Mouse (Mus musculus) kidney, postnatal 4 days (tissue): Measurements from ENCODE around the gene Enpp3.
"Not testable (repeated sequence)": the region's sequence is repeated elsewhere in the genome, so short reads cannot be mapped to it uniquely, and the experiment has no call there.

Experiments
- DNase-seq, 2 experiments: peaks; one replicate each; pipeline ENCODE4 v3.0.0; 2021; ENCODE audit warnings: mixed read lengths in 2 of 2

The Enpp3 gene

DNA sequence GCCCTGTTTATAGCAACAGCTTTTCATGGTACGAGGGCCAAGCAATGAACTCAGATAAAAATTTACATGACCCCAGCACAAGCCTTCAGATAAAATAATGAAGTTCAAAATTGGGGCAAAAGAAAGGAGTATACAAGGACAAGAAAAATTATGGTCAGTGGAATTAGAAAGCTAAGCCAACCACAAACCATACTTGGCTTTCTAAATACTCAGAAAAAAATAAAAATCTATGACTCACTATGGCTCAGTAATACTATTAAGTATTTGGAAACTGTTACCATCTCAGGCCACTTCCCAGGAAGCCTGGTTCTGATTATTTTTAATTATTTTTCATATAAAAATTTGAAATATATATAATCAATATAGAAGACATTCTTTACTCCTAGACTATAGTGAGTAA, 19.8 kb downstream of the Enpp3 start:
- DNase-seq: no peak

- no peak for DNase-seq
These were observed 20.5 kb downstream of the Enpp3 start for GRCm38 (mm10) chr10:24821990-24822676.

GRCm38 (mm10) chr10:24819526-24819925, 23.1 kb downstream of the Enpp3 start:
- no peak for DNase-seq

- peak; percentile 17 to 38 for DNase-seq
These were observed 32.0 kb downstream of the Enpp3 start for GRCm38 (mm10) chr10:24810639-24811038.

- no peak for DNase-seq
These were observed 35.9 kb downstream of the Enpp3 start for GRCm38 (mm10) chr10:24806756-24807155.

DNA sequence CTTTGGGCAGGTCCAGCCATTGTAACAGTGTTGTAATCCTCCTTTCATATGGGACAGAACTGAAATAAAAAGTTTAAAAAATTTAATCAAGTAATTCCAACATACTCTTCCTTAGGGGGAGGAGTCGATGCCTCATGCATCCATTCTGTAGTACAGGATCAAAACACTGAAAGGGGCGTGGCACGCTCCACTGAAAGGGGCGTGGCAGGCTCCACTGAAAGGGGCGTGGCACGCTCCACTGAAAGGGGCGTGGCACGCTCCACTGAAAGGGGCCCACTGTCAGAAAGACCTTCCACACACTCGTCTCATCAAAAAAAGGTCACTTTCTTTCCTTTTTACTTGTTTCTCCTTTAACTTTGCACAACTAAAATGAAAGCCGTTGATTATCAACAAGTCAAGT, 36.7 kb downstream of the Enpp3 start:
- no peak for DNase-seq

- DNase-seq: no peak
These were observed 37.5 kb downstream of the Enpp3 start for GRCm38 (mm10) chr10:24805173-24805572.

GRCm38 (mm10) chr10:24802742-24803244, 39.8 kb downstream of the Enpp3 start:
- not testable (repeated sequence) for DNase-seq

GRCm38 (mm10) chr10:24801796-24802195, 40.8 kb downstream of the Enpp3 start:
- no peak for DNase-seq

DNA sequence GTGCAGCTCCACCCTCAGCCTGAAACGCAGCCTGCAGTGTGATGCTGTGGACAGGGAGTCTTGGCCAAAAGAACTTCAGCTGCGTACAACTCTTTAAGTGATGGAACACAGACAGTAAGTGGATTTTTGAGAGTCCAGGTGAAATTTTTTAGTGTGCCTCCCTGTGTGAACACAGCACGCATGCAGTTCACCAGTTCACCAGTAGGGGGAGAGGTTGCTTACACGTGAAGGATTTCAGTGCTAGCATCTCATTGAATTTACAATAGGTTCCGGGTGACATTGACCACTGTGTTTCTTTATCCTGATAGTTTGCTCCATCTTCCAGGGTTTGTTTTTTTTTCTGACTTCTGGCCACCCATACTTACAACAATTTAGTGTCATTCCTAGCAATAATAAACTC, 45.4 kb downstream of the Enpp3 start:
- DNase-seq: peak; percentile 86 to 88

DNA sequence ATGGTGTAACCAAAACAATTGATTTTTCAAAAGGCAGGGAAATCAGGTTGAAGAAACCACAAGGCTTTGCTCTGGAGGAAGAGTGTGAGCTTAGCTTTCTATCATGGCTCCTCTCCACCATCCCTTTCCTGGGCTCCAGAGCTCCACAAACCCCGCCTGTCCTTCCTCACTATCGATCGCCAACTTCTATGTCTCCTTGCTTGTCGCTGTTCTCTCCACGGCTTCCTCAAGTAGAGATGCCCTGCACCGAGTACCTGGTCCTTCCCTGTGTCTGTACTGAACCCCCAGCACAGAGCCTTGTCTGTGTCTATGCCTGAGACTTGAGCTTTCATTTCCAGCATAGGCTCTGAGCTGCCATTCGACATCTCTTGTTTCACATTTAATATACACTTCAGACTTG, 49.9 kb downstream of the Enpp3 start:
- DNase-seq: no peak

DNA sequence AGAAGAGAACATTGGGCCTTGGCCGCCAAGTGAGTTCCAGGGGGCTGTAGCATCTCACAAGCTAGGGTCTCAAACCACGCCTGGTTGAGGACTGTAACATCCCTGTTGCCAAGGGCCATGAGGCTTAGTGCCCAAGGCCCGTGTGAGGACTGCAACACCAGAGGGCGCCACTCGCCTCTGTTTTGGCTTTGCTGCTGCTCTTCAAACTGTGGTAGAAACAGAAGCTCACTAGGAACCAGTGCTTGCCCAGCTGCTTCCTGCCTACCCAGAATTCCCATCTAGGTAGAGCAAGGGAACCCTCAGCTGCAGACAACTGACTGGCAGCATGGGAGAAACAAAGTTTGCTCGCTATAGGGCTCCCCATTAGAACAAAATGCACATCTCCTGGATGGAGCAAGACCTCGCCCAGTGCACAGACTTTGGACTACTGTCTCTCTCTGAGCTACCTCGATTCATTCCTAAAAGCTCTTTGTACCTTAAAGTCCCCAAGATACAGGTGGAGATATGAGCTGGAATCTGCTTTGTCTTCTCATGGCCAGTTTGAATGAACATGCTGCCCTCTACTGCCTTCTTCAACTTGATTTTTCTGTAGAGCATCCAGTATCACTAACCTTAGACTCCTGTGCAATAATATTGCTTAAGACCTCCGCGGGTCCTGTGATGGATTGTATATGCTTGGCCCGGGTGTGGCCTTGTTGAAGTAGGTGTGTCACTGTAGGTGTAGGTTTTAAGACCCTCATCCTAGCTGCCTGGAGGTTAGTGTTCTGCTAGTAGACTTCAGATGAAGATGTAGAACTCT, 52.7 kb downstream of the Enpp3 start:
- DNase-seq: peak; percentile 82 to 84

DNA sequence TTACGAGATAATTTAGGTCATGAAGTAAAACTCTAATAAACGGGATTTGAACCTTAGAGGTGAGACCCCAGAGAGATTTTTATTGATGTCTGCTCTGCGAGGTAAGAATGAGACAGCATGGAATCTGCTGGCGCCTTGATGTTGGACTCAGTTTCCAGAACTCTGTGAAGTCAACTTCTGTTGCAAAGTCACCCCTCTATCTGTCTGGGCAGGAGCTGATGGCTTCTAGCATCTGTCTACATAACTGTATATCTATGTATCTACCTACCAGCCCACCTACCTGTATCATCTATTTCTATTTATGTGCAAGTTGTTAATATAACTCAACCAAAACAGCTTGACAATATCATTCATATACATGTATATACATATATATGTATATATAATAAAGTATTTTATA, 57.3 kb downstream of the Enpp3 start:
- DNase-seq: no peak

GRCm38 (mm10) chr10:24784624-24785276, 57.9 kb downstream of the Enpp3 start:
- DNase-seq: no peak

GRCm38 (mm10) chr10:24783946-24784345, 58.7 kb downstream of the Enpp3 start:
- DNase-seq: no peak

GRCm38 (mm10) chr10:24778643-24779020, 64.0 kb downstream of the Enpp3 start:
- peak in 1 of 2 experiments; percentile 62 for DNase-seq

DNA sequence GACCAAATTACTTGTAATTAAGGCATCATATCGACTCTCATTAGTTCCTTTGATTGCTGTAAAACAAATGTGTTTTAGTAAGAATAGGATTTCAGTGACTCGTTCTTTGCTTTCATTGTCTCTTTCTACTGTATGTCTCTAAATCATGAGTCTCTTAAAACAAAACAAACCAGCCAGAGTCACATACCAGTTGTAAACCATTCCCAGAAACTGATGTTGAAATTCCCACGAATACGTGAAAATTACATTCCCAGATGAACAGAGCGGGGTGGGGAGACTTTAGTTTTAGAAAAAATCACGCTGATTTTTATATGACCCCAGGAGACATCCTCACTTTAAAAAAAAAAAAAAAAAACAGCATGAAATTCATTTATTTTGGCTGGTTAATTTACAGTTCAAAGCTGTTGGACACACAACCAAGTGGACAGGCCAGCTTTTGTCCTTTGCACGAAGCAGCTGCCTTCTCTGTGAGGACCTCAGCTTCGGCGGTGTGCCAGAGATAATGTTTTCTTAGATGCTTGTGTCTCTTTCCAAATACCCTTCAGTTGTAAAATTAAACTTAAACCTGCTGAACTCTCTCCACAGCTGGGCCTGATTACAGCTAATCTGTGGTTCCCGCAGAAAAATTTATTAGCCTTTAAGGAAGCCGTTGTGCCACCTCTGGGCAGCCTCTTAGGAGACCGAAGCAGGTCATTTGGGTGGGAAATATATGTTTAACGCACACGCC, 64.5 kb downstream of the Enpp3 start:
- DNase-seq: peak; percentile 79 to 88

DNA sequence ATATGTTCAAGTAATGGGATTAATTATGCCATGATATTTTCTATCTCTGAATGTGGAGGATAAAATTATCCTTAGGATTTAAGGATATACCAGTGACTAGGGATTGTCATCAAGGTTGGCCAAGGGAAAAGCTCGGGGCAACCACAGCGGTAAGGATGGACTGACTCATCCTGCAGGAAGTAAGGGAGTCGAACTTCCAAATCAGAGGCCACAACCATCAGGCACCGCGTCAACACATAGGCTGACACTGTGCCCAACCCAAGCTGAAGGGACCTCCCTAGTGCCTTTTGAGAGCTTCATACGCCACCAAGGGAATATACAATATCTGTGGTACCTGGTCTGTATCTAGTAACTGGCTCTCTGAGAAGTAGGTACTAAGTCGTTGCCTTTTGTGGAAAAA, 73.1 kb downstream of the Enpp3 start:
- DNase-seq: no peak

DNA sequence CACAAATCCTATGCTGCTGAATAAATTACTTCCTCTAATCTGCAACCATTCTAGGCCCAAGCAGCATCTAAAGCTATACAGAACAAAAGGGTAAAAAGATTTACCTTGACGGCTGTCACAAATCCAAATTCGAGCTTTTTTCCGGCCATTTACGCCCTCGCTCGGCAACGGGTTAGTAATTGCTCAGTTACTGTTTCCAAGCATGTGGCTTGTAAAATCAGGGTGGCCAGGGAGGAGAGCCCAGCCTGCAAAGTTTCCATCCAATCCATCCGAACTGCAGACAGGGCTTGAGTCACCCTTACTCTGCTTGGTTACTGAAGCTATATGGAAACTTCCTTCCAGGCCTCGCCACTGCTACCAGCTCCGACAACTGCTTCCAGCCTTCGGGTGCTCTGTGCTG, 74.9 kb downstream of the Enpp3 start:
- DNase-seq: no peak

- no peak for DNase-seq
These were observed 76.6 kb downstream of the Enpp3 start for GRCm38 (mm10) chr10:24766061-24766460.

GRCm38 (mm10) chr10:24765151-24765755, 77.4 kb downstream of the Enpp3 start:
- DNase-seq: no peak

- DNase-seq: no peak
These were observed 78.0 kb downstream of the Enpp3 start for GRCm38 (mm10) chr10:24764640-24765039.
